Mouse (Mus musculus): ENCODE data around the gene Slc50a1.

DNA sequence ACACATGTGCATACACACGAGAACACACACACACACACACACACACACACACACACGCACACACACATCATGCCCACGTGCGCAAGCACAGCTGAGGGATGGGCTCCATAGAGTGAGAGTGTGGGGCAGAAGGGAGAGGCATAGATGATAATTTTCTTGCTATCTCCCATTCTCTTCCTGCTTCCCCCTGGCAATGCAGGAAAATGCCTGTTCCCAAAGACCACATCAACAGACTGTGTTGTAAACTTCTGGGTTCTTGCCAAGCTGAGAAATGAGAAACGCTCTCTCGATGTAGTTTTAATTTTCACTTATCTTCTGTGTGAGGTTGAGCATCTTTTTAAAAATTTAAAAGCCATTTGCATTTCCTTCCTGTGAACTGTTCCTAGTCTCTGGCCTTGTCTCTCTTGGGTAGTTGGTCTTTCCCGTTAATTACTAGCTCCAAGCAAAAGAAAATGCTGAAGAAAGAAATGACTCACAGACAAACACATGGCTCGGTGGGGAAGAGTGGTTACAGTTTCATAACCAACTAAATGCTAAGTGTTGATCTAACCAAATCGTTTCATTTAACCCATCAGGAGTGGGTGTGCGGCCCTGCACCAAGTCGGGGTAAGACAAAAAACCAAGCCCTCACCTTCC lies 26.5 kb upstream of the Slc50a1 start:
- TF ChIP-seq CTCF (IDR thresholded peaks at IDR 0.05; ENCODE audit: borderline replicate concordance, insufficient read depth, low read length), result no peak
- no peak for TF ChIP-seq POLR2A (IDR thresholded peaks at IDR 0.05; ENCODE audit: low read depth, low read length)
